Mouse (Mus musculus) G1E-ER4 (cell line): ENCODE data around the gene Fndc5. TPM values are rescaled to one million over a fixed set of nuclear protein-coding genes. Genes with fewer than 3 reads are reported as not detected.

Experiments used
- GATA1 ChIP-seq: IDR thresholded peaks from one replicate; pipeline ENCODE4 v1.8.0; 2012; ENCODE audit warnings: low read length, inconsistent platforms
- polyA plus RNA-seq: library from polyadenylated mRNA; stranded (reverse); fragments of >175 nt; gene quantifications from 2 replicates; pipeline ENCODE4 v1.2.3, GENCODE M21; 2012

Gene Fndc5
- polyA plus RNA-seq, 1 experiment: 0.19 TPM

DNA sequence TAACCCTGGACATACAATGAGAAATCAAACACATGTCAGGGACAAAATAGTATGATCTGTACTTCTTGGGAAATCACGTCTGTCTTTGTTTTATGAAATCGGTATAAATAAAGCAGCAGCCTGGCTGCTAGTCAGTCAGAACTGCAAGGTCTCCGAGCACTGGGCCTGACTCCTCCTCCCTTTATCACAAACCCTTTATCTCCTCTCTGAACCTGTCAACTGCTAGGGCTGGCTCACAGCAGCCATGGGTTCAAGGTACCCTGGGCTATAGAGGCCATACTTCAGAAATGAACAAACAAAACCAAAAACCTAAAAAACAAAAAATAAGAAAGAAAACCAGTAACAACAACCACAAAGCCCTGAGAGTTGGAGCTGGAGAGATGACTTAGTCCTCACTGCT, 21.8 kb downstream of the Fndc5 start:
- no peak for TF ChIP-seq GATA1

DNA sequence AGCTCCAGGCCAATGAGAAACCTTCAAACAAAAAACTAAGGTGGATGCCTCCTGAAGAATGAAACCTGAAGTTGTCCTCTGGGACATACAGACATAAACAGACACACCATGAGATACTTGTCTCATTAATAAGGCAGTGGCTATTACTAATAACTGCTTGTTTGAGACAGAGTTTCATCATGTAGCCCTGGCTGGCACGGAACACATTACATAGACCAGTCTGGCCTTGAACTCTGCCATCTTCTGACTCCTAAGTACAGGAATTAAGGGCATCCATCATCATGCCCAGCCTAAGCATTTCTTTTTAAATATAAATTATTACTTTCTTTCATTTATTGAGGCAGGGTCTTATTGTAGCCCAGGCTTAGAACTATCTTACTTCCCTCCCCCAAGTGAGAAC, 24.3 kb downstream of the Fndc5 start:
- no peak for TF ChIP-seq GATA1

DNA sequence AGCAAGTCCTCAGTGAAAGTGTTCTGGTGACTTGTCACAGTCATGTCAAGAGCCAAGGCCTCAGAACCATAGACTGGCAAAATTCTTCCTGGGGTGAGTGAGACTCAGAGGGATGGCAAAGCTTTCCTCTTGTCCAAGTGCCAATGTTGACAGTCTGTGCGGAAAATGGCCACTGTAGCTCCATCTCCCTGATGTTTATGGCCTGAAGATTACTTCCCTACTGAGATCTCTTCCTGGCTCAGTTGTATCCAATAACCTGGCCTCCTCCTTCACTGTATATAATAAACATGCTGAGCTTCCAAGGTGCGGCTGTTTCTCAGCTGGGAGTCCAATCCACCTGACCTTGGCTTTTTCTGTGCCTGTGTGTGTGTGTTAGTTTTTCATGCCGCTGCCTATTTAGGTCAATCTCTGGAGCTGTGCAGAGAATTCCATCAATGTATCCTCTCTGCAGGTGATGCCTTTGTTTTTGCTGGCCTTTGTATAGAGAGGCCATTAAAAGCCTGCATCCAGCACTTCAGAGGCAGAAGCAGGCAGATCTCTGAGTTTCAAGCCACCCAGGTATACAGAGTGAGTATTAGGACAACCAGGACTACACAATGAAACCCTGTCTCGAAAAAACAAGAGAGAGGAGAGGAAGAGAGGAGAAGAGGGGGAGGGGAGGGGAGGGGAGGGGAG, 24.9 kb downstream of the Fndc5 start:
- no peak for TF ChIP-seq GATA1

DNA sequence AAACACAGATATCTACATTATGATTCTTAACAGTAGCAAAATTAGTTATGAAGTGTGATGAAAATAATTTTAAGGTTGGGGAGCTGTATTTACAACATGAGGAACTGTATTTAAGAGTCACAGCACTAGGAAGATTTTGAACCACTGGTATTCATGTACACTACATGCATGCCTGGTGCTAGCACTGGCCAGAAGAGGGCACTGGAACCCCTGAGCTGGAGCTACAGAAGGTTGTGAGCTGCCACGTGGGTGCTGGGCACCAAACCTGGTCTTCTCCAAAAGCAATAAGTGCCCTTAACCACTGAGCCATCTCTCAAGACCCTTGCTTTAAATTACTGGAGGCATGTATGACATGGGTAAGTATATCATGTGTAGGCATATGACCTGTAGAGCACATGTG, 35.7 kb downstream of the Fndc5 start:
- no peak for TF ChIP-seq GATA1

DNA sequence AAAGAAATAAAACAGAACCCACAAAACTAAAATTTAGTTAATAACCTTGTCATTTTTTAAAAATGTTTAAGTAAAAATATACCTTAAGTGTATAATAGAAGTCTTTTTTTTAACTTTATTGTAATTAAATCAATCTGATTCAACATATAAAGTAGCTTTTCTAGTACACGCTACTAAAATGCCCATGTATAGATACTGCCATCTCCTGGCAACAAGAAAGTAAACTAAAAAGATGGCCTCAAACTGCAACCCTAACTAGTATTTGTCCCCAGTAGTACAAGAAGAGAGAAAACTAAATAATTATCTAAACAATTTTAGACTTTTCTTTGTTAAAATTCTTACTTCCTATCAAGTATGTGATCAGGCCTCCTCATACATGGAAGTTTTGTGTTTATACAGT, 42.8 kb downstream of the Fndc5 start:
- no peak for TF ChIP-seq GATA1

DNA sequence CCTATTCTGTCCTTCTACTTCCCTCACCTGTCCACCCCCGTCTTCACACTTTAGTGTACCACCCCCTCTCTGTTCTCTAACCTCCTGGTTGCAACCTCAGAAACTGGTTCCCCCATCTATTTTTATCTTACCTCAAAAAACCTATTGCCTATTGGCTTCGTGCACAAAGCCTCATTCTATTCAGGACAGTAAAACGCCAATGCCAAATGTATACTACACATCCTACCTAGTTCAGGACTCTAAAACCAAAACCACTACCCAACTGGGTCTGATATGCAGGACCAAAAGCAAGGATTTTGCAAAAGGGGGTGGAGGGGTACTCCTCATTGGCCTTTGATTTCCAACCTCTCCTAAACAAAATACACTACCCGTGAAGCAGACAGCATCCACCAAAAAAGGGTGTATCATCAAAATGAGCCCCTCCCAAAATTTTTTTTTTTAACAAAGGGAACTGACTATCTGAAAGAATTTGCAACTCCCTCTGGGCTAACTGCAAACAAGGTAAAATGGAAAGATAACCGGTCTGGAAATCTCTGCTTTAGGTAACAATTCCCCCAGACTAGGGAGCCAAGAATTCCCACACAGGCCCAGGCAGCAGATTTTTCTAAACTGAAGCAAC, 51.4 kb downstream of the Fndc5 start:
- no peak for TF ChIP-seq GATA1

DNA sequence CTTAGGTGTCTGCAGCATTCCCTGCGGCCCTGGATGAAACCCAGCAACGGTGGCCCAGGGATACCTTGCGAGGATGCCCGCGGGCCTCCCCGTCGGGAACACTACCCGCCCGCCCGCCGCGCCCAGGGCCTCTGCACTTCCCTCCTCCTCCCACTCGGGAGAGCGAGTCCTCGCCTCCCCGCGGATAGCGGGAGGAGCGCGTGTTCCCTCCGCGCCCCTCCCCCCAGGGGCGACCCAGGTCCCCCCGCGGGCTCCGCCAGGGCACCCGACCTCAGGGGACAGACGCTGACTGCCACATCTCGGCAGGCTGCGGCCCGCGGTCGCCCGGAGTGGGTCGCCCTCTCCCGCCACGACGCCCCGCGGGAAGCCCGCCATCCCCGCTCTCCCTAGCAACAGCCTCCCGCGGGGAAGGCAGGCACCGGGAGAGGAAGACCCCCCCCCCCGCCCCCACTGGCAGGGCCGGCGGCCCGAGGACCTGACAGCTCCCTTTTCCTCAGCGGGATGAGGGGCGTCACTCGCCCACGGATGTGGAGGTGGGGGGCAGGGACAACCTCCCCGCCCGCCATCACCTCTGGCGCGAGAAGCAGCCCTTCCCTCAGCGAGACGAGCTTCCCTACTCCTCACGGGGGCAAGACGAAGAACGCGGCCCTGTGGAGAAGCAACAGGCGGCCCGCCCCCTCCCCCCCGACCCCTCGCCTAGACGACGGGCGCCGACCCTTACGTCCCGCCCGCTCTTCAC, 52.2 kb downstream of the Fndc5 start:
- no peak for TF ChIP-seq GATA1

DNA sequence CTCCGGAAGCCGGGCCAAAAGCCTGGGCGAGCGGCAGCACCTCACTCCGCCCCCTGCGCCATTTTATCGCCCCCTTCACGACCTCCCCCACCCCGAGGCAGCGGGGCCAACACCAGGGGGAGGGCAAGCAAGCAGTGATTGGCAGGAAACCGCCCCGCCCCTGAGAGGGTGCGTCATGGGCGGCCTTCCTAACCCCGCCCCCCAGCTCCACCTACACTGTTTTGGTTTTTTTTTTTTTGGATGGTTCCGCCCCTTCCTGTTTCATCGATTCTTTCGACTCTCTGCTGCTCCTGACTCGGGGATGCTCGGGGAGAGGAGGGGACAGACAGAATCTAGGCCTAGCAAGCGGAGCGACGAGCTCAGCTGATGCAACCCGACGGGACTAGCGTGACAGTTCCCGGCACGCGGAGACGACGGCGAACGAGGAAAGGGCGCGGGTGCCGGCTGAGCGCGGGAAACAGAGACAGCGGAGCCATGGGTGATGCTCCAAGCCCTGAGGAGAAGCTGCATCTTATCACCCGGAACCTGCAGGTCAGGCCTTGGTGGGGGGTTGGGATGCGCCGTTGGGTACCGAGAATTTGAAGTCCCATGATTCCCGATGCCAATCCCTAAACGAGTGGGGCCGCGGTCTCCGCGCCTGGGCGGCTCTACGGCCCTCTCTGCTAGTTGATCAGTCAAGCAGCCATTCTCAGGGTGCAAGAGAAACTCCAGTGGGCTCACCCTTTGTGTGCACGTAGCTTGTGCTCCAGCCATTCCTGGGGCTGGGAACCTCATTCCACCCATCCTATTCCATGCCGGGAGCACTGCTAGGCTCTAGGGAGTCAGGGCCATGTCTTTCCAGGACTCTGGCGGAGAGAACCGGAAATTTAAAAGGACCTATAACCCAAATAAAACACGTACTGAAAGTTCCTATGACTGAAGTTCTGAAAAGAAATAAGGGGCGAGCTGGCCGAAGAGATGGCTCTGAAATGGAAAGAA, 53.0 kb downstream of the Fndc5 start, which contains the start of the genes S100pbp and Yars:
Gene S100pbp, minus strand, starts transcription at position 186 of the 978 bp plus-strand sequence.
Gene Yars, plus strand, starts transcription at position 219 of the 978 bp plus-strand sequence.
- TF ChIP-seq GATA1: no peak

DNA sequence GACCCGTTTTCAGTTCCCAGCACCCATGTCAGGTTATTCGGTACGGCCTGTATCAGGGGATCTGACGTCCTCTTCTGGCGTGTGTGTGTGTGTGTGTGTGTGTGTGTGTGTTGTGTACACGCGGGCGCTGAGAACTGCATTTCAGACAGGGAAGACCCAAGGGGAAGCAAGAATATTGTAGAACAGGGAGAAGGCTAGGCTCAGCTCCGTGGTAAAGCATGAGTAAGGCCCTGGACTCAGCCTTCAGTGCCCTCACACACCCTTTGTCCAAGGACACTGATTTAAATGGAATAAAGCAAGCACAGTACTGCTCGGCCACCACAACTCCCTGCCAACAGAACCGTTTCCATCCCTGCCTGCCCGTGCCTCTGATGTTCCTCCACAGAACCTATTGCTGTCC, 53.7 kb downstream of the Fndc5 start:
- TF ChIP-seq GATA1: no peak

DNA sequence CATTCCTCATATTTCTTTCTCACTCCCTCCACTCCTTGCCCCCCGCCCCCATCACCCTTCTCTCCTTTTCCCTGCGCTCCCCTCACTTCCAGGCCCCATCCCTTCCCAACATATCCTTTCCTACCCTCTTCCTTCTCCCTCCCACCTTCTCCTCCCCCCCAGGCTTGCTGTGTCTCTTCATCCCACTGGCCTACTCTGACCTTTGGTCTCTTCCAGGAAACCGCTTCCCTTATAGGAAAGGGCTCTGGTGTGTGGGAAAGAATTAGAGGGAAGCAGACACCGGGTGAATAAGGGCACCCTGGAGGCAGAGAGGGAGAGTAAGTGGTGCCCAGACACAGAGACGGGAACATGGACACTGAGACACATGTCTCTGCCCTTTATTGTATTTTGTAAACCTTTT, 54.9 kb downstream of the Fndc5 start:
- TF ChIP-seq GATA1: no peak

Other genes with a start within 250 kb of the Fndc5 start
- gene Azin2, start 174.6 kb upstream of the Fndc5 start, polyA plus RNA-seq: not detected in 2 replicates
- 188 and 251 TPM in 2 replicates for gene Ak2, start 145.0 kb upstream of the Fndc5 start, polyA plus RNA-seq
- gene Rnf19b, start 78.7 kb upstream of the Fndc5 start, polyA plus RNA-seq: 37.0 and 42.8 TPM in 2 replicates
- gene Tmem54, start 31.5 kb upstream of the Fndc5 start, polyA plus RNA-seq: not detected in 2 replicates
- not detected in 2 replicates for gene Hpca, start 15.0 kb upstream of the Fndc5 start, polyA plus RNA-seq
- gene S100pbp, start 52.7 kb downstream of the Fndc5 start, polyA plus RNA-seq: 3.1 and 4.0 TPM in 2 replicates
- 59.1 and 88.4 TPM in 2 replicates for gene Yars, start 52.8 kb downstream of the Fndc5 start, polyA plus RNA-seq
- 85.3 and 86.0 TPM in 2 replicates for gene C77080, start 124.4 kb downstream of the Fndc5 start, polyA plus RNA-seq
- 0.30 and 0.36 TPM in 2 replicates for gene Sync, start 150.6 kb downstream of the Fndc5 start, polyA plus RNA-seq
- gene Rbbp4, start 198.4 kb downstream of the Fndc5 start, polyA plus RNA-seq: 43.9 and 60.0 TPM in 2 replicates
- gene Zbtb8os, start 198.7 kb downstream of the Fndc5 start, polyA plus RNA-seq: 1.6 and 2.5 TPM in 2 replicates
- gene Zbtb8a, start 241.1 kb downstream of the Fndc5 start, polyA plus RNA-seq: 1.4 and 1.6 TPM in 2 replicates